Mouse (Mus musculus) embryonic facial prominence, embryonic 14.5 days (tissue): ENCODE measurements around the gene Mboat1. TPM values are rescaled to one million over a fixed set of nuclear protein-coding genes. Genes with fewer than 3 reads are reported as not detected.

Source experiments
- ATAC-seq: fragments of 200-750 bp; cut with Nextera tagmentation; 2 replicates; pipeline ENCODE4 v1.8.0; 2017; ENCODE audit warnings: low read depth, moderate number of reproducible peaks, moderate TSS enrichment
- DNase-seq: peaks from one replicate; pipeline ENCODE4 v3.0.0-alpha.2; 2015; ENCODE audit warnings: low spot score
- H3K27ac ChIP-seq: fragments of 300-500 bp; sonication (generic); replicated peaks from 2 replicates; pipeline ENCODE4 v1.5.1; 2014; ENCODE audit warnings: low read depth, mild to moderate bottlenecking, low read length, moderate library complexity
- H3K27me3 ChIP-seq: fragments of 300-500 bp; sonication (generic); replicated peaks from 2 replicates; pipeline ENCODE4 v1.6.1; 2014; ENCODE audit warnings: low read length; ENCODE audit not compliant: control insufficient read depth, insufficient read depth
- H3K36me3 ChIP-seq: fragments of 300-500 bp; sonication (generic); 2 replicates; pipeline ENCODE4 v1.6.1; 2014; ENCODE audit warnings: low read length, mixed read lengths; ENCODE audit not compliant: control insufficient read depth, insufficient read depth
- H3K4me1 ChIP-seq: fragments of 300-500 bp; sonication (generic); 2 replicates; pipeline ENCODE4 v1.6.1; 2014; ENCODE audit warnings: antibody characterized with exemption, low read length; ENCODE audit not compliant: control insufficient read depth, insufficient read depth
- H3K4me2 ChIP-seq: fragments of 300-500 bp; sonication (generic); 2 replicates; pipeline ENCODE4 v1.6.1; 2014; ENCODE audit warnings: low read depth, mild to moderate bottlenecking, low read length, moderate library complexity, mixed read lengths
- H3K4me3 ChIP-seq: fragments of 300-500 bp; sonication (generic); 2 replicates; pipeline ENCODE4 v1.5.1; 2014; ENCODE audit warnings: low read depth, mild to moderate bottlenecking, low read length
- H3K9ac ChIP-seq: fragments of 300-500 bp; sonication (generic); 2 replicates; pipeline ENCODE4 v1.6.1; 2014; ENCODE audit warnings: low read depth, mild to moderate bottlenecking, low read length, moderate library complexity, mixed read lengths
- H3K9me3 ChIP-seq: fragments of 300-500 bp; sonication (generic); 2 replicates; pipeline ENCODE4 v1.6.1; 2016; ENCODE audit warnings: low read length; ENCODE audit not compliant: control insufficient read depth
- WGBS: fragments of 180-500 bp; shearing (Covaris S2); extraction: QIAGEN DNeasy Blood & Tissue Kit; methylation state at CpG from one replicate; pipeline ENCODE4 v1.1.7; 2014; 5-methylcytosine and 5-hydroxymethylcytosine counted together
- polyA plus RNA-seq: library from polyadenylated mRNA; unstranded; fragments of >200 nt; fragmentation: Nextera tagmentation; extraction: Ambion mirVana; gene quantifications from 2 replicates; pipeline ENCODE4 v1.2.1, GENCODE M21; 2014

Gene Mboat1
- polyA plus RNA-seq, 1 experiment from 2014 or later = 16.6 TPM

DNA sequence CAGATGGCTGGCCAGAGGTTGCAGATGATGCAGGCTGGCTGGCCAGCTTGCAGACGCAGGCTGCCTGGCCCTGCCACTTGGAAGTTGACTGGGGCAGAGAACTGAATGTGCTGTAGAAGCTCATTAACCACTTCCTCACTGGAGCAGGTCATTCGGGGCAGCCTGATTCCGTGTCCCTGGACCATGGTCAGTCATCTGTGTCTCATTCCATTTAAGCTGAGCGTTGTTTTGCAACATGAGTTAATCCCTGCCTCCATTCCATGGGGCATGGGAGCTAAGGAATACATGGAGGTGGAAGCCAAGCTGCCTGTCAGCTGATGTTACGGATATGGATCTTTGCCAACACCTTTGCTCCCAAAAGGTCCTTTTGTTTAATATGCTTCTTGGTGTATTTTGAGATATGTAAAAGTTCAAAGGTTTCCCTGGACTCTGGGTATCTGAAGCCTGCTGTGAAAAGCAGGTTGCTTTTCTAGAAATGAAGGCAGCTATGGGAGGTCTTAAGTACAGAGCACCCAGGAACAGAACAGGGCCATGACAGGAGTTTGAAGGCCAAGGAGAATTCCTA lies 114.1 kb downstream of the Mboat1 start:
- ATAC-seq = no peak
- Histone ChIP-seq H3K36me3 (no peaks in the 10 kb centered on the region), H3K27me3 (no peaks in the 10 kb centered on the region), H3K9me3 (no peaks in the 10 kb centered on the region), H3K4me2 (no peak overlapping the region), H3K9ac (no peak overlapping the region), H3K4me3 (no peak overlapping the region), H3K4me1 (no peaks in the 10 kb centered on the region), H3K27ac (no peak overlapping the region)
- DNase-seq = no peak
- 40% methylated on average over 5 of the region's 5 CpGs for WGBS

DNA sequence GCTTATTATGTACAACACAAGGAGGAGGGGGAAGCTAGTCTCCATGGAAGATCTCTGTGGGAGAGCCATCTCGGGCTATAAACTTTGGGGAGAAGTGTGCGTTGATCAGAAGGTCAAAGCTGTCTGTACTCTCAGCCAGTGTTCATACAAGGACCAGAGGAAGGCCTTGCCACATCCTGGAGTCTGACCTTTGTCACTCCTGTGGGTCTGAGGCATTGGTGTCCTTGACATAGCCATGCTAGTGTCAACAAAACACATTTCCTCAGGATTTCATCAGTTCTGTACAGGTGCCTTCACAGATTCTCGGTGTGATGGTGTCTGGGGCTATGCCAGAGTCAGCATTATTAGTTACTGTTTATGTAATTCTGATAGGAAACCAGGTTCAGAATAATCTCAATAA lies 115.1 kb downstream of the Mboat1 start:
- H3K4me2 ChIP-seq = no peak overlapping the region
- no peak for ATAC-seq
- no peaks in the 10 kb centered on the region for H3K36me3 ChIP-seq
- H3K9me3 ChIP-seq = no peaks in the 10 kb centered on the region
- no peak overlapping the region for H3K27ac ChIP-seq
- H3K4me1 ChIP-seq = no peaks in the 10 kb centered on the region
- H3K9ac ChIP-seq = no peak overlapping the region
- H3K4me3 ChIP-seq = no peak overlapping the region
- no peak for DNase-seq
- no peaks in the 10 kb centered on the region for H3K27me3 ChIP-seq
- 81% methylated on average over 3 of the region's 3 CpGs for WGBS

DNA sequence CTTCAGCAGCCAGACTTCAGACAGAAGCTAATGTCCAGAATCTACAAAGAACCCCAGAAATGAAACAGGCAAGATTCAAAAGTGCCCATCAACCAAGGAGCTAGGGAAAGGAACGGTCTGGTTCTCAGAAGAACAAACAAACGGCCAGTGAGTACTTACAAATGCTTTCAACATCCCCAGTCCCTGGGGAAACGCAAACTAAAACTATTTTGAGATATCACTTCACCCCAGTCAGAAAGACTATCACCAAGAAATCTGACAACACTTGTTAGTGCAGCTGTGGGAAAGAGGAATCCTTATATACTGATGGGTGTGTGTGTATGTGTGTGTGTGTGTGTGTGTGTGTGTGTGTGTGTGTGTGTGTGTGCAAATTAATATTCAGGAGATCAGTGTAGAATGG lies 116.4 kb downstream of the Mboat1 start:
- ATAC-seq = no peak; the same call in 1 of the 2 replicates
- DNase-seq = peak; percentile 31
- 20% methylated on average over 3 of the region's 3 CpGs for WGBS

DNA sequence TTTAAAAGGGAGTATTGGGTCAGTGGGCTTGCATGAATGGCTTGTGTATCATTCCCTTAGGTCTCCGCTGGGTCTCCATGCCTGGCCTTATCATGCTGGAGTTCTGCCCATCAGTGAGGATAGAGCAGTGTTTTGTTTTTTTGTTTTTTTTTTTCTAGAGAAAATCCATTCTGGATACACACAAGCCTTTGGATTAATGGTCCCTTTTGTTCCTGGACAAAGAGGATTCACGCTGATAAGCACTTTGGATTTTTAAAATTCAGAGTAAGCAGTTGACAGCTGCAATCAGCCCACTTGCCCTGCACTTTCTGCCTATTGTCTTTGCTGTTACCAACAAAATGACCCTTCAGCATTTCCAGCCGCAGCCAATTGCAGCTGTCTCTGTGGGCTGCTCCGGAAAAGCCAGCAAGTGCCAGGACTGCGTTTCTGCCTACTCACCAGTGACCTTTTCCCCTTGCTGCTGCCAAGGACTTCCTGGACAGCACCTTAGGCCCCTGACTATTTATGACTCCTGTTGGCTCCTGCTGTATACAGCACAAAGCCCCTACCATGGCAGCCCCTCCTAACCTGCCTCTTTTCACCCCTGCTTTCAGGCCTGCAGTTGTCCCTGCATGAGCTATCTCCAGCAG lies 117.5 kb downstream of the Mboat1 start:
- no peak overlapping the region for H3K4me3 ChIP-seq
- H3K36me3 ChIP-seq = no peaks in the 10 kb centered on the region
- WGBS = 32% methylated on average over 5 of the region's 5 CpGs
- peak; percentile 72 for DNase-seq
- H3K4me2 ChIP-seq = no peak overlapping the region
- H3K9me3 ChIP-seq = no peaks in the 10 kb centered on the region
- H3K27ac ChIP-seq = no peak overlapping the region; the same call in 1 of the 2 replicates
- H3K9ac ChIP-seq = no peak overlapping the region
- ATAC-seq = no peak; the same call in 1 of the 2 replicates
- H3K4me1 ChIP-seq = no peaks in the 10 kb centered on the region
- no peaks in the 10 kb centered on the region for H3K27me3 ChIP-seq

More for the DNA sequence above, 116.4 kb downstream of the Mboat1 start:
- H3K4me2 ChIP-seq = no peak overlapping the region
- no peak overlapping the region for H3K9ac ChIP-seq
- H3K27ac ChIP-seq = no peak overlapping the region
- H3K4me3 ChIP-seq = no peak overlapping the region
- H3K27me3 ChIP-seq = no peaks in the 10 kb centered on the region
- H3K9me3 ChIP-seq = no peaks in the 10 kb centered on the region
- H3K36me3 ChIP-seq = no peaks in the 10 kb centered on the region
- no peaks in the 10 kb centered on the region for H3K4me1 ChIP-seq

DNA sequence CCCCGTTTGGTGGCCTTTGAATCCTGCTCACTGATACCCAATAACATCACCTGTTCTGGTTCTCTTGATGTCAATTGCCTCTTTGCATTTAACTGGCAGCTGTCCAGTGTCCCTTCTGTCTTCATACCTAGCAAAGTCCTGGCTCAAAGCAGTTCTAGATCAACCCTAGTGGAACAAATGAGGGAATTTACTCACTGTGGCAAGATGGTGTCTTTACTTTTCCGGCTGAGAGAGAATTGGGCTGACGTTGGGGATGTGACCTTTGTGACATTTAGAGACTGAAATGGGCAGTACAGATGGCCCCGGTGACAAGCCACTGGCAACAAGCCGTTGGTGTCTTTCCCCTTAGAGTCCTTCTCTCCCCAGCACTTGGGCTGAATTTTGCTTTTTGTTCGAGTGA lies 118.1 kb downstream of the Mboat1 start:
- 54% methylated on average over 6 of the region's 6 CpGs for WGBS
- Histone ChIP-seq H3K36me3 (no peaks in the 10 kb centered on the region), H3K4me3 (no peak overlapping the region), H3K27me3 (no peaks in the 10 kb centered on the region), H3K4me1 (no peaks in the 10 kb centered on the region), H3K9ac (no peak overlapping the region), H3K4me2 (no peak overlapping the region), H3K9me3 (no peaks in the 10 kb centered on the region), H3K27ac (no peak overlapping the region)
- ATAC-seq (no peak), DNase-seq (no peak)

DNA sequence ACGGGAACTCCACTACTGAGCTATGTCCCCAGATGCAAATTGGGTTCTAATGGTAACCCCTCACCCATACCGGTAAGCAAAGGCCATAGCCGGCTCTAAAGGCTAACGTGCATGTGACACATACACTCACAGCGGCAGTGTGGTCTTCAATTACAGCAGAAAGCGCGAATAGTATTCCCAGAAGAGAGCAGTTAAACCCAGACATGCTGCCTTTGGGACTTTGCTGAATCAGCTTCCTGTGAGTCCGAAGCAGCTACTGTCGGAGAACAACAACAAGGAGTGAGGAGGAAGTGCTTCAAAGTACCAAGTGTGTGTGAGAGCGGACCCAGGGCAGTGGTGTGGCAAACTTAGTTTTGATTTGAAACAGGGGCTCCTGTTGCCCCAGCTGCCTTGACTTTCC lies 122.5 kb downstream of the Mboat1 start:
- DNase-seq = peak; percentile 21
- H3K4me2 ChIP-seq = no peak overlapping the region
- H3K36me3 ChIP-seq = no peaks in the 10 kb centered on the region
- no peak for ATAC-seq
- H3K27me3 ChIP-seq = no peaks in the 10 kb centered on the region; the same call in 1 of the 2 replicates
- no peak overlapping the region for H3K4me3 ChIP-seq
- 59% methylated on average over 10 of the region's 10 CpGs for WGBS
- H3K9ac ChIP-seq = no peak overlapping the region
- H3K4me1 ChIP-seq = no peaks in the 10 kb centered on the region
- no peak overlapping the region for H3K27ac ChIP-seq
- no peaks in the 10 kb centered on the region for H3K9me3 ChIP-seq

DNA sequence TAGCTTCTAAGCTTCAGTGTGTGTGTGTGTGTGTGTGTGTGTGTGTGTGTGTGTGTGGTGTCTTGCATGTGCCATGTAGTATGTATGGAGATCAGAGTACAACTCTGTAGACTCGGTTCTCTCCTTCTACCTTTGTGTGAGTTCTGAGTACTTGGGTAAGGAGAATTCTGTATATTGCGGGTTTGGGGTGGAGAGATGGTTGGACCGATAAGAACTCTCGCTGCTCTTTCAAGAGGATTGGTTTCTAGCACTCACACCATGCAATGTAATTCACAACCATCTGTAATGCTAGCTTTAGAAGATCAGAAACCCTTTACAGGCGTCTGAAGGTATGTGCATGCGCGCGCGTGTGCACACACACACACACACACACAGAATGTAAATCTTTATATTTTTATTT lies 123.0 kb downstream of the Mboat1 start:
- ATAC-seq (no peak), DNase-seq (no peak)
- Histone ChIP-seq H3K27me3 (no peaks in the 10 kb centered on the region; the same call in 1 of the 2 replicates), H3K4me2 (no peak overlapping the region), H3K9ac (no peak overlapping the region; the same call in 1 of the 2 replicates), H3K4me1 (no peaks in the 10 kb centered on the region), H3K4me3 (no peak overlapping the region), H3K27ac (no peak overlapping the region), H3K9me3 (no peaks in the 10 kb centered on the region), H3K36me3 (no peaks in the 10 kb centered on the region)
- 85% methylated on average over 9 of the region's 9 CpGs for WGBS

DNA sequence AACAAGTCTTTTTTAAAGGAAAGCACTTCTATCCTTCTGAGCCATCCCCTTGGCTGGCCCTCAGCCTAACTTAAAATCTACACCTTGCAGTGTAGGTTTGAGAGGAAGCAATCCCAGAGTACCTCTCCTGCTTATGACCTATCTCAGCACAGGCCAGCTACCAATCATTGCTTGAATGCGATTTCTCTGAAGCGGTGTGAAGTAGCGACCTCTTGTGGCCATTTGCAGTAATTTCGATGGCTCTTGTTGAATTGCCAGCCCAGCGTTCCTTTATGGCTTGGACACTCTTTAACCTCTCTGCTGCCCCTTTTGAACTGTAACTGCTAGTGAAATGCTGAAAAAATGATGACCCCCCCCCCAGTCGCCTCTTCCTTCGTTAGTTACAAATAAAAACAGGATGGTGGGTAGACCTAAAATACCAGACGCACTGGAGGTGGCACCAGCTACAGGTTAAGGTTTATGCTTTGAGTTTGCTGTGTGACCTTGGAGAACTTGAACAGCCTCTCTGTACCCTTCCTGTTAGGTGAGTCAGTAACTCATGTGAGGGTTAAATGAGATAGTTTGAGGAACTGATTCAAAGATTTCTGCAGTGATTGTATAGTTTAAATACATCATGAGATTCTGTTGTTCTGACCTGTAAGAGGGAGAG lies 123.7 kb downstream of the Mboat1 start:
- no peaks in the 10 kb centered on the region for H3K4me1 ChIP-seq
- no peak overlapping the region for H3K4me2 ChIP-seq
- H3K9ac ChIP-seq = no peak overlapping the region
- 12% methylated on average over 8 of the region's 8 CpGs for WGBS
- DNase-seq (peak; percentile 89), ATAC-seq (peak; percentile 69)
- H3K9me3 ChIP-seq = no peaks in the 10 kb centered on the region
- no peaks in the 10 kb centered on the region; the same call in 1 of the 2 replicates for H3K27me3 ChIP-seq
- no peak overlapping the region for H3K27ac ChIP-seq
- H3K4me3 ChIP-seq = no peak overlapping the region
- H3K36me3 ChIP-seq = no peaks in the 10 kb centered on the region
